Mouse (Mus musculus) mesoderm, embryonic 11.5 days (tissue): ENCODE data around the gene Oas1f.
"Not testable (repeated sequence)": the region's sequence is repeated elsewhere in the genome, so short reads cannot be mapped to it uniquely, and the experiment has no call there.

ENCODE experiments used
- DNase-seq: peaks from one replicate; pipeline ENCODE4 v3.0.0-alpha.2; 2012; ENCODE audit warnings: low read depth, low spot score

Oas1f gene

DNA sequence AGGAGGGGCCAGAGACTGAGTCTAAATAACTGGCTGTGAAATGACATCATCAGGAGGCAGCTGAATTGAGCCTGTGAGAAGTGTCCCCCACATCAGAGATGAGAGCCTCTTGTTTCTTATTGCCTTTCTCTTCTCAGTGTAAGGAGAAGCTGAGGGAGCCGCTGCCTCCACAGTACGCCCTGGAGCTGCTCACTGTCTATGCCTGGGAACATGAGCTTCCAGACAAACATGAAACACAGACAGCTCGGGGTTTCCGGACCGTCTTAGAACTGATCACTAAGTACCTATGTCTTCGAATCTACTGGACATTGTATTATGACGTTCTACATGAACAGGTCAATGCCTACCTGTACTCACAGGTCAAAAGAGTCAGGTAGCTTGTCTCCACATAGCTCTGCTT is 23.6 kb downstream of the Oas1f start:
- DNase-seq, result no peak

DNA sequence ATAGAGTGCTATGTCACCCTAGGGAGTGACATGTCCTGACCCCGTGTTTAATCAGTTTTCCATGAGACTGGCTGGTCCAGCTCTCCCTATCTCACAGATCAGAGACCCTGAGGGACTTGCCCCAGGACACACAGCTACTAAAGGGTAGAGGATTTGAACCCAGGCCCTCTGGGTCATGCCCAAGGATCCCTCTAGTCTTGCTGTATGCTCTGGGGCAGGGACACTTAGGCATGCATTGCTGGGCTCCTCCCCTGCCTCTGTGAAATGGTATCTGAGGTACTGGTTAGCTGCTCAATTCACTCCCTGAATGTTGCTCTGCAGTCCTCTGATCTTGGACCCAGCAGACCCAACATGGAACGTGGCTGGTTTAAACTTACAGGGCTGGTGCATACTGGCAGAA is 24.3 kb downstream of the Oas1f start:
- DNase-seq, result no peak

DNA sequence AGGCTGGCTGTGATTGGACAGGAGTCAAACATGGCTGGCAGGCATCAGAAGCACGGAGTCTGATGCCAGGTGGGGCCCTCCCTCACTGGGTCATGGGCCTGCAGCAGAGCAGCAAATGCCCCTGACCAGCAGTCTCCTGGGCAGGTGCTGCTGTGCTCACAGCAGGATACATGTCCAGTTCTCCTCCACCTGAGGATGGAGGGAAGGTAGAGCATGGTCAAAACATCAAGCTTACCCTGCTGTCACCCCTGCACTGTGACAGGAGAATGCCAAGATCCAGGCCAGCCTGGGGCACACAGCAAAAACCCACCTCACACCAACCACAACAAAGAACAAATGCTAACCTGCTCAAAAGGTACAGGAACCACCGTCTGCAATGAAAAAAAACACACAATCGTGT is 29.7 kb downstream of the Oas1f start:
- DNase-seq, result not testable (repeated sequence)

DNA sequence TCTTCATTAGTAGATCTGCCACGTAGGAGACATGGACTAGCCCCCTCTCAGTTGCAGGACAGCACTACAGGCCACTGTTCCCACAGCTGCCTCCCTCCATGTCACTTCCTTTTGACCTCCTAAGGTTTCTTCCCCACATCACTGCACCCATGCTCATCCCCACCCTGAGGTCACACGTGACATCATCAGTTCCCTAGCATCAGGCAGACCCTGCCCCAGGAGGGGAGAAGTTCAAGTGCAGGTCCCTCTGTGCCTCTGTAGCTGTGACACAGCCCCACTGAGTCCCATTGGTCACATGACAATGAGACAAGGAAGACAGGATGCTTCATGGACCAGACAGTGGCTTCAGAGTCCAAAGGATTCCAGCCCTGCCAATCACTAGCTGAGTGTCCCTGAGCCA is 30.2 kb downstream of the Oas1f start:
- not testable (repeated sequence) for DNase-seq

DNA sequence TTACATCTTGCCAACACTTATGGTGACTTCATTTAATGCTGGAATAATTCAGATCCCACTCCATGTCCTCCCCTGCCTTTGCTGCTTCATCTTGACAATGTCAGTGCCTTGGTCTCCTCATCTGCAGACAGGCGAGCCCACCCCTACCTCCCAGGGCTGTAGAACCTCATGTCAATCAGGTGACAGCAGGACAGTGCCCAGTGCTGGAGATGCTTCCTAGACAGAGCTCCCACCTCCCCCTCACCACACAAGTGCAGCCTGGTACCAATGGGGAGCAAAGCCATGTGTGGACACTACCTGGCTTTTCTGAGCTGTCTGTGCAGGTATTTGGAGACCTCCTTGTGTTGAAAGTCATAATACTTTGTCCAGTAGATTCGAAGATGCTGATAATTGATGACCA is 31.6 kb downstream of the Oas1f start:
- DNase-seq, result not testable (repeated sequence)

DNA sequence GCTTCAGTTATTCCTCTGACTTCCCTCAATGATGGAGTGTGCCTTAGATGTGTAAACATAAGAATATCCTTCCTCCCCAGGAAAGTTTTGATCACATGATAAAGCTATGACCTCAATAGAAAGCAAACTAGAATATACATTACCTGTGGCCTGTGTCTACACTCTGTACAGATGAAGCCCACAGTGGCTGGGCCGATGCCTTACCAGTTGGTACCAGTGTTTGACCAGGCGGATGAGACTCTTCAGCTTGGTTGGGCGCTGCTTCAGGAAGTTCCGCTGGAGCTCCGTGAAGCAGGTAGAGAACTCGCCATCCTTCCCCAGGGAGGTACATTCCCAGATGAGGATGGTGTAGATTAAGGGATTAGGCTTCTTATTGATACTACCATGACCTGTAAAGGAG is 34.5 kb downstream of the Oas1f start:
- DNase-seq, result not testable (repeated sequence)

DNA sequence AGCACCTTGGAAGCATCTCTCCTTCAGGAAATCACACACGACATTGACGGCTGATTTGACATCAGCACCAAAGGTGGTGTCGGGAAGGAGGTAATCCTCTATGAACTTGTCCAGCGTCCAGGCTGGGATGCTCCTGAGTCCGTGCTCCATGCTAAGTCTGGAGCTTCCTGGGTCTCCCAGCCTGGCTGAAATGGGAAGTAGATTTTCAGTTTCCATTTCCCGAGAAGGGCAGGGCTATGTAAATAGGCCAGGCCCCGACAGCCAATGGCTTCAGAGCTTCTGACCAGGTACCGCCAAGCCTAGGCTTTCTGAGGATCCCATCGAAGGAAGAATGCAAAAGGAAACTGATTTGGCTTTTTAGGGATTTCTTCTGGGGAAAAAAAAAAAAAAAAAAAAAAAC is 40.2 kb downstream of the Oas1f start, which contains the start of gene Oas1g:
Gene Oas1g (minus strand): TSS at position 201 of the 400 bp plus-strand sequence.
- DNase-seq, result not testable (repeated sequence)

DNA sequence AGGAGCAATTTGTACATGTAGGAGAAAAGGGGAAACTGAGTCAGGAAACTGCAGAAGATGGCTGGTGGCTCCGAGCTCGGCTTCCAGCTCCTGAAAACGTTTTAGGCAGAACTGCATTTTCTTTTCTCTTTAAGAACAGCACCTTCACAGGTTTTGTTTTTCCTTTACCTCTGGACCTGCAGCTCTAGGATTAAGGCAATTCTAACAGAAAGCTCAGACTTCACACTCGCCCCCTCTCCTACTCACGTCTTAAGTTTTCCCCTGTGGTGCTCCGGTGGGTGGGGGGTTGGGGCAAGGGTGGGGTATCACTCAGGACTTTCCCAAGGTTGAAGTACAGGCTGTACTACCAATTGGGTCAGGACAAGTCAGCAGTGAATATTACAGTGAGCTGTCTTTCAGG is 40.7 kb downstream of the Oas1f start:
- no peak for DNase-seq

DNA sequence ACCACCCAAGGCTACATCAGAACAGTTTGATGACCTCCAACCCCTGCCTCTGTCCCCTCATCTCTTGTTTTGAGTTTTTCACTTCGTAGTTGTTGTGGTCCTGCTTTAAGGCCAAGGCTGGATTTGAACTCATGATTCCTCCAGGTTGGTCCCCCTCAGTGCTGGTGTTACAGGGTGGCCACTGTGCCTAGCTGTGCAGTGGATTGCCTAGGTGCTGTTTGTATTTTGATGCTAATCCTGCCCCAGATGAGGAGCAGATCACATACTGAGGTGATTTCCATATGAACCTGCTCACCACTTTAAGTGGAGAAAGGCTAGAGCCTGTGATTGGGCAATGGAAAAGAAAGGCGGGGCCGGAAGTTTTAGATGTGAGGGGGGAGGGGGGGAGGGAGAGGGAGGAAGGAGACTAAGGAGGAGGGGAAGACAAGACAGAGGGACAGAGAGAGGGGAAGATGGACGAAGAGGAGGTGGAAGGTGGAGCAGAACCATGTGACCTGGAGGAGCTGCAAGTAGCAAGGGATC is 41.2 kb downstream of the Oas1f start:
- not testable (repeated sequence) for DNase-seq

DNA sequence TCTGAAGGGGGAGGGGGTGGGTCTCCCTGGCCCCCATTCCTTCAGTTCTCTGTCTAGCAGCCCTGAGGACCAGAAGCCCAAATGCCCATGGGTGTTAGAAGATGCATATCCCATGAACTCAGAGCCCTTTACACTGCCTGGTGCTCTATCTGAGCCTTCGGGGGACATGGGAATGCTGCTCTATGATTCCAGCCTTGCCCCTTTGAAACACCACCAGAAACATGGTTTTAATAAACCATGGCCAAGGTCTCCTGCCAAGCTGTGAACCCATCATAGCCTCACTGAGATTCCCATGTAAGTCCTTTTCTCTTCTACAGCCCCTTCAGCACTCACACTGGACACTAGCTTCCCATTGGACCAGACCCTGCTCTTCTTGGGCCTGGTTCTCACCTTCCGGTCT is 42.9 kb downstream of the Oas1f start:
- no peak for DNase-seq

DNA sequence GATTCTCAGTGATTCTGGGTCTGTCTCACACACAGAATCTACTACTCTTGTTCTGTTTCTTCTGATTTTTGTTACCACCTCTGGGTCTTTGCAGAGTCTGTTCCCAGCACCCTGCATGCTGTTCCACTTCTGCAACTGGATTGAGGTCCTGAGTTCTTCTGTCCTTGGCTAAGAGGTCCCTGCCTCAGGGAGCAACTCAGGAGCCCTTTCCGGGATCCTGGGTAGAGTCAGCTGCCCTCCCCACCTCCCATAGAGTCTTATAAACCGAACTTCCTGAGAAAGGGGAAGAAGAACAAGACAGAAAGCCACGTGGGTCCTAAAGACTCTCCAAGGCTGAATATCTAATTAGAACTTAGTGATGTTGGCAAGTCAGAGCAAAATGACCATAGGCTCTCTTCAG is 43.8 kb downstream of the Oas1f start:
- no peak for DNase-seq

DNA sequence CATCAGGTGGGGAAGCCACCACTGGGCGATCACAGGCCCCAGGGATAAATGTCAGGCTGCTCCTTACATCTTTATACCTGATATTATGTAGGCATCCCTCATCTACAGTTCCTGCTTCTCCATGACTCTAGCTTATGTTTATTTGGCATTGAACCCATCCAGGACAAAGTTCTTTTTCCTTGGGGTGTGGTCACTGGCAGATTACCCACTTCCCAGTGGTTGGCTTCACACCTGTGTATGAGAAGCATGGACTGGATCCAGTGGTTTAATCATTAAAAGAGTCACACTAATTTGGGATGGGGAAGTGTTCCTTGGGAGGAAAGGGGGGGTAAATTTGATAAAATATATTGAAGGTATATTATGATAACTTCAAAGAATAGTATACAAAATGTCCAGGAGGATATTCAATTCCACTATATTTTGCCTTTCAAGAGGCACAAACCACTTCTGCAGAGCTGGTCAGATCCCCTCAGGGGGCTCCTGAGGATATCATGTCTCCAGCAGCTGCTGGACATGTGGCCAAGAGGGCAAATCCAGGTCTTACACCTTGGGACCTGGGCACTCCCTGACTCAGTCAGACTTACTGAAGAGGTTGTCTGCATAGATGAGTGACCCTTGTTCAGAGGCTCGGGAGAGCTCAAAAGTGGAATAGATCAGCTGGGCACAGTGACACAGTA is 44.5 kb downstream of the Oas1f start:
- not testable (repeated sequence) for DNase-seq

DNA sequence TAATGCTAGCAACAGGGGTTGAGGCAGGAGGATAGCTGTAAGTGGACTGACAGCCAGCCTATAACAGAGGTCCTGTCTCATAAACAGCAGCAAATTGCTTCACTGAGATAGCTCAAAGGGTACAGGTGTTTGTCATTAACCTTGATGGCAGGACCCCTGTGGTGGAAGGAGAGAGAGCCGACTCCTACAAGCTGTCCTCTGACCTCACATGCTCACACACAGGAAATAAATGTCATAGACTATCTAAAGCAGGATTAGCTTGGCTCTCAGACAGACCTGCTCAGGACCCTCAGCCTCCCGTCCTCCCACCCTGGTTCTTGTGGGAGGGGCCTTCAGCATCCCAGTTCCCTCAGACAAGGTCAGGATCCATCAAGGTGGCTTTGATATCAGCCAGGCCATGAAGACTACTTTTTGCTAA is 45.1 kb downstream of the Oas1f start:
- DNase-seq, result no peak

DNA sequence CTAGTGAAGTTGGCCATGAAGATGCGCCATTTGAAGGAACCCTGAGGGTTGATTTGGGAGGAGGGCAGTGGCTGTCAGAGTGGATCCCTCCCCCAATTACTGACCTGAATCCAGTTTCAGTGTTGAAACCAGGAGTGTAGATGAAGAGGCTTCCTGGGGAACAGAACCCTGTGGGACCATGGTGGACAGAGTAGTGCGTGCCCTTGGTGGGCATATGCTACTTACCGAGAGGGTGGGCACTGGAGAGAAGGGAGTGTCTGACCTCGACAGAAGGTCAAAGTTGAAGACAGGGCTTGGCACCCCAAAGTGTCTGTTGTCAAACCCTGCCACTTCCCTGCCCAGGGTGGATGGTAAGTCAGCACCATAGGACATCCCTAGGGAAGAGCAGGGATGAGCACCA is 46.7 kb downstream of the Oas1f start:
- DNase-seq, result not testable (repeated sequence)

DNA sequence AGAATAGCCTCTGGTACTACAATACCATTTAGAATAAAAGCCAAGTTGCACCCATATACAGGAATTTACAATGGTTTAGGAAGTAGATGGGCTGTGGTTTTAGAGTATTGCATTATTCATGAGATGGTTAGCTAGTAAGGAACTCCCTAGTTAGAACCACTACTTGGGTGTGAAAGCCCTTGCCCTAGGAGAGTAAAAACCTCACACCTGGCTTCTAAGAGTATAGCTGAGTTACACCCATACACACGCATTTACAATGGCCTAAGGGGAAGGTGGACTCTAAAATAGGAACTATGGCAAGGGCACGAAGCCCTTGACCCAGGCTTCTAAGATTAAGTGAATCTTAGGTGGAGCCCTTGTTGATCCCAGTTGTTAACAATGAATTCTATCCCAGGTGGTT is 47.5 kb downstream of the Oas1f start:
- DNase-seq, result not testable (repeated sequence)

DNA sequence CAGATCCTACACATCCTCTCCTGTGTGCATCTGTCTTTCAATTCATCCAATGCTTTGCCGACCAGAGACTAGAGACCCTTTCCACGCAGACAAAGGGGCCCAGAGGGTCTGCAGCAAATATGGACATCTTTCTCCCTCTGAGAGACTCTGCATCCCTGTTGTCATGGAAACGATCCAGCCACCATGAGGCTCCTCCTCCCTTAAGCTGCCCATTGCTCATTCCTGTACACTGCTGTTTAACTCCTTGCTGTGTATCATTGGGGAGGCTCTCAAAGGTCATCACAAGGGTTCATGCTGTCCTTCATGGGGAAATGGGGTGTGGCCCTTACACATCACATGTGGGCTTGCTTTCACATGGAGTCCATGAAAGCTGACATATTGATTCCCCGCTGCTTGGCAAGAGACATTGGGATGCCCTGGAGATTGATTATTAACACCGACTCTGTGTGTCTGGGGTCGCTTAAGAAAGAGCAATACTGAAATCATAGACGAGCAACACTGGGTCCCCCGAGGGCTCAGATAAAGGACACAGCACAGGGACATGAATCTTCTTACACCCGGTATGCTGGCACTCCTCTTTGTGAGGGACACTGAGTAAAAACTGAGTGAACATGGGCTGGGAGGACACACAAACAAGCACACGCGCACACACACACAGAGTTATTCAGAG is 48.2 kb downstream of the Oas1f start:
- no peak for DNase-seq

DNA sequence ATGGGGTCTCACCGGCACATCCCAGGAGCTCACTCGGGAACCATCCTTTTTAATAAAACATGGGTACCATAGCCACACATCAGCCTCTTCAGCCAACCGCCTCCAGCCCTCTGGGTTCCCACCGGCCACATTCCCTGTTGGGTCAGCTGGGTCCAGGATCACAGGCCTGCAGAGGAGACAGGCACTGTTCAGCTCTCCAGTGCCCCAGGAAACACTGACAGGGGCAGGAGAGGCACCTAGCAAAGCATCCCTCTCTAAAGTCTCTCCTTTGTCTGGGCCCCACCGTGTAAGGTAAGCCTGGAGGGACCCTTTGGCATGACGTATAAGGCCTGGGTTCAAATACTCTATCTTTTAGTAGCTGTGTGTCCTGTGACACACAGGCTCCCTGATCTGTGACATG is 51.1 kb downstream of the Oas1f start:
- no peak for DNase-seq

DNA sequence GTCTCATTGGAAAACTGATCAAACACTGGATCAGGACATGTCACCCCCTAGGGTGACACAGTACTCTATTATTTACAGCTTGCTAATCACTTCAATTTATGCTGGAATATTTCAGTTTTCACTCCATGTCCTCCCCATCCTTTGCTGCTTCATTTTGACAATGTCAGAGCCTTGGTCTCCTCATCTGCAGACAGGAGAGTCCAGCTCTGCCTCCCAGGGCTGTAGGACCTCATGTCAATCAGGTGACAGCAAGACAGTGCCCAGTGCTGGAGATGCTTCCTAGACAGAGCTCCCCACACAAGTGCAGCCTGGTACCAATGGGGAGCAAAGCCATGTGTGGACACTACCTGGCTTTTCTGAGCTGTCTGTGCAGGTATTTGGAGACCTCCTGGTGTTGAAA is 51.6 kb downstream of the Oas1f start:
- no peak for DNase-seq

DNA sequence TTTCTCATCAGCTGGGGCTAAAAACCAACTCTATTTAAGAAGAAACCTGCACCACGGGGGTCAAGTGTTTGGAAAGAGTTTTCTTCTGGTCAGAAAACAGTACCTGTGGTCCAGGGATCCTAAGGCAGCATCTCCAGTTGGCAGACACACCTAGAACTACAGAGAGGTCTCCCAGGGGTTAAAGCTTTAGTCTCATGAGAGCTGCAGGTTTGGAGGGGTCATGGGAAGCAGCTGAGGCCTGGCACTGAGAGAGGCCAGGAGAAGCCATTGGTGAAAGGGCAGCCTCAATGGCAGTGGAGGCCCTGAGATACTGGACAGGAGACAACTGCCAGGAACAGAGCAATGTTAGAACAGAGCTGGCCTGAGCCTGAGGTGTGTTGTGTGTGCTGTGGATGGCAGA is 53.5 kb downstream of the Oas1f start:
- DNase-seq, result no peak

DNA sequence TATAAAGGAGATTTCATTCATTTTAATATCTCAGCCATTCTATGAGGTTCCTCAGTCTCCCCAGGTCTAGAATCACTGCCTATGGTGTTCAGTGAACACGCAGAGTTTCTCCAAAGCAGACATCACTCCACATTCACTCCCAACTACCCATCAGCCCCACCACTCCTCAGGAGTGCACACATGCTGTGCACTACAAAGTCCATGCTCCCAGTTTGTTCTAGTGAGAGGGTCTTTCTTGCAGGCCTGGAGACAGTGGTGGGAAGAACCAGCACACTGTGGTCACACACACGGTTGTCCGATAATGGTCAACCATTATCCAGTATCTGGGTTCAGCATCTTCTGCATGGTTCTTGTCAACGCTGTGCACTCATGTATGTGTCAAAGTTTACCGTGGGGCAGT is 54.9 kb downstream of the Oas1f start:
- no peak for DNase-seq

DNA sequence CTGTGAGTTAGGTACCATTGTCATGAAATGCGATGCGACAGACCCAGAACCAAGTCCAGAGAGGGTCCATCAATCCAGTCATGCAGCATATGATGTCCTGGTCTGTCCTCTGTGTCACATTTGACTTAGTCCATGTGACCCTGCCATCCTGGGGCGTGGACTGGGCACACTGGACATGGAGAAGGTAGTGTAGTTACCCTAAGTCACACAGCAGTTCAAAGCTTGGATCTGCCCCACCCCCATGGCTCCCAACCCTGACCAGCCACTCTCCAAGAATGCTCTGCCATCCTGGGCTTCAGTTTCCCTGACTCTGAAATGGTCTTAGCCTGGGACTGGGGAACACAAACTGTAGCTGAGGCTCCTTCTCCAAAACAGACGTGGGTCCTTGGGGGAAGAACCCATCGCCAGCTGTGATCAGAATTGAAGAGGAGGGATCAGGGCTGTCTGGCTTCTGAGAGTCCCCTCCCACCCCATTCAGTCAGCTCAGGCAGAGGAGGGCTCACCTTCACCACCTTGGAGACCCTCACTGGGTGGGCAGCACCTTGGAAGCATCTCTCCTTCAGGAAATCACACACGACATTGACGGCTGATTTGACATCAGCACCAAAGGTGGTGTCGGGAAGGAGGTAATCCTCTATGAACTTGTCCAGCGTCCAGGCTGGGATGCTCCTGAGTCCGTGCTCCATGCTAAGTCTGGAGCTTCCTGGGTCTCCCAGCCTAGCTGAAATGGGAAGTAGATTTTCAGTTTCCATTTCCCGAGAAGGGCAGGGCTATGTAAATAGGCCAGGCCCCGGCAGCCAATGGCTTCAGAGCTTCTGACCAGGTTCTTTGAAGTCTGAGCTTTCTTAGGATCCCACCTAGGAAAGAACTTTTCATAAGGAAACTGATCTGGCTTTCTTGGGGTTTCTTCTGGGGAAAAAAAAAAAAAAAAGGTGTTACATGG is 59.9 kb downstream of the Oas1f start, which contains the start of gene Oas1a:
Gene Oas1a (minus strand): TSS at position 731 of the 943 bp plus-strand sequence.
- DNase-seq, result not testable (repeated sequence)
